Mouse (Mus musculus): Measurements from ENCODE around the gene Magi2.
"Not testable (repeated sequence)": the region's sequence is repeated elsewhere in the genome, so short reads cannot be mapped to it uniquely, and the experiment has no call there.

Magi2 gene

GRCm38 (mm10) chr5:19429290-19429689 is 202.5 kb downstream of the Magi2 start:
- DNase-seq (ENCODE audit: extremely low spot score): peak; percentile 23

- DNase-seq (ENCODE audit: extremely low spot score): no peak
These were observed 235.7 kb downstream of the Magi2 start for GRCm38 (mm10) chr5:19462541-19462940.

GRCm38 (mm10) chr5:19465383-19465782 is 238.5 kb downstream of the Magi2 start:
- no peak for DNase-seq (ENCODE audit: extremely low spot score)

DNA sequence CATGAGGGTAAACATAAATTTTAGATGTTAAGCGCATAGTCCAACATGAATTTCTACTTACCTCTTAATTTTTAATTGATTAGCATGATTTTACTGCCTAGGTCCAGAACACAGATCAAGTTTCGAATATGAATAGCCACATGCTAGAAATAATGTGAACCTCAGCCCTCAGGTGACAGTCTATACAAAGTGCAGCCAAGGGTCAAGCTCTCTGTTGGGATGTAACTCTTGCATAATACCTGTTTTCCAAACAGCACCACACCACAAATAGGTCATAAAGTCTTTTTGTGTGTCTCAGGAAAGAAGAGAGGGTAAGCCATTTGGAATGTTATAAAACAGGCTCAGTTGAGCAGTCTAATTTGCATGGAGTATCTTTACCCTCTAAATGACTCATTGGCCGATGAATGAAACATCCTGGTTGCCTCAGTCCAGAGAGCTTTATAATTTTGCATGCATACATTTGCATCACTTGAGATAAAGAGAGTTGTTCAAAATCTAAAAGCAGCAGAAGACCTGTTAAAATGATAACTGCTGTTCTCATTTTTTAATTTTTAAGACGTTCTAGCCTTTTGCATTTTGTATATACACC is 246.1 kb downstream of the Magi2 start:
- no peak for DNase-seq (ENCODE audit: extremely low spot score)

DNA sequence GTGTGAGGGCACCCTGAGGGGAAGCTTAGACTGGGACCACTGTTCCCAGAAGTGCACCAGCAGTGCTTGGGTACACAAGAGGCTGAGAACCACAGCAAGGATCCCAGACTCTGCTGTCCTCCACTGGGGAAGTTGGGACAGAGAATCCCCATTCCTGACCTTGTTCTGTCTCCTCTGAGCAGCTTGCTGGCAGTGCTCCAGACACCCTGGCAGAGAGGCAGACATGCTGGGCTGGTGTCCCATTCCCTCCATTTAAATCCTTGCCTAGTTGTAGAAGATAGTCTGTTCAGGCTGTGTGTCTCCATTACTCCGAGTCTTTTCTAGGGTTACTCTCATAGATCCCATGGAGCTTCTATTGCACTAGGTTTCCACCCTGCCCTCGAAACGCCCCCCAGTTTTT is 256.1 kb downstream of the Magi2 start:
- DNase-seq (ENCODE audit: extremely low spot score): no peak

- DNase-seq (ENCODE audit: extremely low spot score): no peak
These were observed 261.1 kb downstream of the Magi2 start for GRCm38 (mm10) chr5:19487947-19488346.

DNA sequence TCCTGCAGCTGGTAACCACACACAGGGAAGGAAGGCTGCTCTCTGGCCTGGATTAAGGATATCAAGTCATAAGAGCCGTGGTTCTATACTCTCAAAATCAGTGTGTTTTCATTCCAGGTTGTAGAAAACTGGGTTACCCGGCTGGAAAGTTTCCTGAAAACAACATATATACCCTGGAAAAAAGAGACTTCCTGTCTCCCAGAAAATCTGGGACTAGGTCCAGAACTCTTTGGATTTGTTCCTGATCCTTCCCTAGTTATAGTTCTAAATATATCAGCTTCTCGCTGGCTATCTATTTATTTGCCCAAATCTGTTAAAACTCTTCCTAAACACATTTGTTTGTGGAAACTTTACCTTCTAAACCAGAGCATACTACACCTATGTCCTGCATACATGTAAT is 274.2 kb downstream of the Magi2 start:
- no peak for DNase-seq (ENCODE audit: extremely low spot score)

- DNase-seq (ENCODE audit: extremely low spot score): peak; percentile 45
These were observed 295.3 kb downstream of the Magi2 start for GRCm38 (mm10) chr5:19522168-19522567.

DNA sequence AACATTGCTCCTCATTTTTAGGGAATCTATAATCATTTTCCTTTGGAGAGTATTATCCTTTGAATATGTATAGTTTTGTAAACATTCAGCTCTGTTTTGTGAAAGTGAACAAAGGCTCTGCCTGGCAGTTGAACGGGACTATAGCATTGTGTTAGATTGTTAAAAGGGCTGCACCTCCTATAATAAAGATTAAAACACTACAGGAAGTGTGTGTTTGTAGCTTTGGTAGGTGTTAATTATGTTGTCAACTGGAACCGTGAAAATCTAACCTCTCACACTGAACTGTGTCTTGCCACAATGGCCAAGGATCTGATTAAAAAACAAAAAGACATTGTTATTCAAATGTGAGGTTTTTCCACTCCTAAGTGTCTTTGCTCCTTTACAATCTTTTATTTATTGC is 312.5 kb downstream of the Magi2 start:
- DNase-seq (ENCODE audit: extremely low spot score): no peak

DNA sequence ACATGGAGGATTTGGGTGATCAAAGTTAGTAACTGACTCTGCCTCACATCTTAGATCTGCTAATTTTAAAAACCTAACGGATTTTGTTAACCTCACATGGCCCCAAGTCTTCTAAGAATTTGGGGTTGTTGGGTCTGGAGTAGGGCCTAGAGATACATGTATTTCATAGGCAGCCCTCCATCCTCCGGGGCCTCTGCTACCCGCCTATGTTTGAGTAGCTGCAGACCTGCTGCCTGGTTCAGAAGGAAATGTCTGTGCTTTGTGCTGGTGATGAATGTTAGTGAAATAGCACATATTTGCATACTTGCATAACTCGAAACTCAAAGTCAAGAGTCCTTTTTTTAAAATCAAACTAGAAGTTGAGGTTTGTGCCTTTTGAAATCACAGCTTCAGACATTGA is 319.6 kb downstream of the Magi2 start:
- no peak for DNase-seq (ENCODE audit: extremely low spot score)

DNA sequence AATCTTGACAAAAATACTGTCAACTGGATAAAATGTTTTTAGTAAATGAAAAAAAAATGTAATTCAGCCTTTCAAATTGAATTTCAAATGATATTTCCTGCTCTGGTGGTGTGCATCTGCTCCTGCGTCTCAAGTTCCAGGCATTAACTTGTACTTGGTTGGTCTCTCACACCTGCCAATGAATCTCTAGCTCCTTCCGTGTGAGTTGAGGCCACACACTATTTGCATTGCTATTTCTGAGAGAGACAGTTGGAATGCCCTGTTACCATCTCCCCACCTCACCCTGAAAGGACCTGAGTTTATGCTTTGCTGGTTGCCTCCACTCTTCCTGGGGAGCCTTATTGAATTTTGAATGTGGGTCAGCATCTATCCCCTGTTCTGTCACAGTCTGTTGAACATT is 320.1 kb downstream of the Magi2 start:
- no peak for DNase-seq (ENCODE audit: extremely low spot score)

- no peak for DNase-seq (ENCODE audit: extremely low spot score)
These were observed 326.7 kb downstream of the Magi2 start for GRCm38 (mm10) chr5:19553510-19553909.

- DNase-seq (ENCODE audit: extremely low spot score): no peak
These were observed 338.8 kb downstream of the Magi2 start for GRCm38 (mm10) chr5:19565636-19566035.

GRCm38 (mm10) chr5:19566136-19566535 is 339.3 kb downstream of the Magi2 start:
- not testable (repeated sequence) for DNase-seq (ENCODE audit: extremely low spot score)

- no peak for DNase-seq (ENCODE audit: extremely low spot score)
These were observed 380.9 kb downstream of the Magi2 start for GRCm38 (mm10) chr5:19607700-19608099.

DNA sequence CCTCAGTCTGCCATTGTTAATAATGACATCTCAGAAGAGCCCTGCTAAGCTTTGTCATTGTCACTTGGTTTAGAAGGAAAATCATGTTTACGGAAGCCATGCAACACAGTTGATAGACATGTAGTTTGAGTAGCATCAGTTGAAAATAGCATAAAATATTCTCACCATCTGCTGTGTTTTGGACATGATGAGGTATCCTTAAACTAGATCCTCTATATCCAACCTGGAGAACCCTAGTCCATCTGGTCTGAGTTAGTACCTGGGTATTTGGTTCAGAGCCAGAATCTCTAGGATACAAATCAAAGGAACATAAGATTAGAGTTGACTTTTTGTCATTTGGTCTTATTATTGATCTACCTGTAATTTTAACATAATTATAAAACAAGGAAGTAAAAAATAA is 385.0 kb downstream of the Magi2 start:
- no peak for DNase-seq (ENCODE audit: extremely low spot score)

DNA sequence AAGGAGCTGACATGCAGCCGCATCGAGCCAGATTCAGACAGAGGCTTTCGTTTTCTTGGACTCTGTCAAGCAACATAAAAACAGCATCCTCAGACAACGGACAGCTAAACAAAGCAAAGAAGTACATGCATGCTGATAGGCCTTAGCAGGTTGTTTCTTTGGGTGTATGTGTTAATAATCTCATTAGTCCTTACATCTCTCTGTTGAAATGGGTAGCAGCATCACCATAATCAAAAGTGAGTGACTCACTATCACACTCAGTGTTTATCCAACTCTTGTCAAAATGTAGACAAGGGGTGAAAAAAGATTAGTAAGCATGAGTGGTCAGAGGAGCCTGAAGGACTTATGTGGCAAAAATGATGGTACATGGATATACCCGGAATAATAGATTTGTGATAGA is 394.8 kb downstream of the Magi2 start:
- no peak for DNase-seq (ENCODE audit: extremely low spot score)

- no peak for DNase-seq (ENCODE audit: extremely low spot score)
These were observed 407.1 kb downstream of the Magi2 start for GRCm38 (mm10) chr5:19633976-19634375.

DNA sequence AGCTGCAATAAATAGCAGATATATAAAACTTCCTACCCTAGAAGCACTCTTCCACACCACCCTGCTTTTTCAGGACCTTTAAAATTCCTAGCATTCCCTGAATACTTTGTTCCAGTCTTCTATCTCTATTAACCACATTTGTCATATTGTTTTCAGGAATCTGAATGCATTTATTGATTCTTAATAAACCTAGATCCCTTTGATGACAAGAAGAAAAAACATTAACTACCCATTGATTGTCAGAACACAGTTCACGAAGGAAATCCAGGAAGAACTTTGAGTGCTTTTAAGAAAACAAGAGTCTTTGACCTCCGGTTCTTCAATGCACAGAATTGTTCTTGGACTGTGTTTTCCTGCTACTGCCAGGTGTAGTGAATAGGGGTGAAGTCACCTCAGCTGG is 411.0 kb downstream of the Magi2 start:
- DNase-seq (ENCODE audit: extremely low spot score): no peak

GRCm38 (mm10) chr5:19655986-19656385 is 429.1 kb downstream of the Magi2 start:
- no peak for DNase-seq (ENCODE audit: extremely low spot score)

GRCm38 (mm10) chr5:19666416-19666815 is 439.6 kb downstream of the Magi2 start:
- DNase-seq (ENCODE audit: extremely low spot score): no peak

DNA sequence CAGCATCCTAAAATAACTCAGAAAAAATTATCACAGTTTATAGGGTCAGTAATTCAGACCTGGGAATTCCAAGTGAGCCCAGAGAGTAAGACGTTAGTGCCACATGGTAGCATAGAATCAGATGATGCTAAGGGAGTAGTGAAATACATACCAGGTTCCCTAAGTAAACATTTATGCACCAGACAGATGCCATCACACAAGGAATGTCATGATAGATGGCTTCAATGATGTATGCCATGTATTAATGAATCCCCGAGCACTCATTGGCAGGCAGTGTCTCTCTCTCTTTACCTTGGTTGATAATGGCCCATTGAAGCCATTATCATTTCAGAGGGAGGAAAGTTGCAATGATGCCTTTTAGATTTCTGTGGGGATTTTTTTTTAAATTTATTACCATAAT is 490.5 kb downstream of the Magi2 start:
- DNase-seq (ENCODE audit: extremely low spot score): no peak

DNA sequence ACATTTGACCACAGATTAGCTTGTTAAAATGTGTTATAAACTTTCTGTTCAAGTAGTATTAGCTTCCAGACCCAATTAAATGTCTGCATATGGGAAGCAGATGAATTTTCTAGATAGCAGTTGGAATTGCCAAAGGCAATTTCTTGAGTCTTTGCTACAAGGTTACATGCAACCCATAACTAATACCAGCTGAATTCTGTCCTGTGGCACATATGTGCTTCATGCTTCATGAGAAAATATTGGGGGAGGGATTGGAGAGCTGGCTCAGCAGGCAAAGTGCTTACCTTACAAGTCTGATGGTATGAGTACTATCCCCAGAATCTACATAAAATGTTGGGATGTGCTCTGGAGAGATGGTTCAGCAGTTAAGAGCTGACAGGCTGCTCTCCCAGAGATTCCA is 499.4 kb downstream of the Magi2 start:
- DNase-seq (ENCODE audit: extremely low spot score): no peak

DNA sequence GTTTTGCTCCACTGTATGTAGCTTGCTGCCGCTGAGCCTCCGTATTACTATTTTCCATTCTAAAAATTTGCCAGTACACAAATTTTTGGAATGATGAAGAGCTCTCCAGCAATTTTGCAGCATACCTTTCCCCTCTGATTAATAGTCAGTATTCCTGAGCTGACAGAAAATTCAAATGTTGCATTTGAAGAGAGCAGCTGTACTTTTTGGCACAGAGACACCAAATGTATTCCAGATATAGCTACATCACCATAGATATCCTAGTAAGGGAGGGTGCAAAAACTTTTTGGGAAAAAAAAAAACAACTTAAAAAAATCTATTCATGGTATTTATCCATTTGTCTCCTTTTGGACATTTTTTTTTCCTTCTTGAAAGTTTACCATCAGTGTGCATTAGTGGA is 518.5 kb downstream of the Magi2 start:
- DNase-seq (ENCODE audit: extremely low spot score): no peak

All from embryo, embryonic 9.5 days (tissue).